Mouse (Mus musculus) spleen, adult 18-20 months (tissue): ENCODE measurements around the gene Tmem259.

Experiments
- DNase-seq, 2 experiments: peaks; one replicate each; pipeline ENCODE4 v3.0.0; 2022; ENCODE audit warnings: mixed read lengths in 2 of 2

Gene Tmem259

DNA sequence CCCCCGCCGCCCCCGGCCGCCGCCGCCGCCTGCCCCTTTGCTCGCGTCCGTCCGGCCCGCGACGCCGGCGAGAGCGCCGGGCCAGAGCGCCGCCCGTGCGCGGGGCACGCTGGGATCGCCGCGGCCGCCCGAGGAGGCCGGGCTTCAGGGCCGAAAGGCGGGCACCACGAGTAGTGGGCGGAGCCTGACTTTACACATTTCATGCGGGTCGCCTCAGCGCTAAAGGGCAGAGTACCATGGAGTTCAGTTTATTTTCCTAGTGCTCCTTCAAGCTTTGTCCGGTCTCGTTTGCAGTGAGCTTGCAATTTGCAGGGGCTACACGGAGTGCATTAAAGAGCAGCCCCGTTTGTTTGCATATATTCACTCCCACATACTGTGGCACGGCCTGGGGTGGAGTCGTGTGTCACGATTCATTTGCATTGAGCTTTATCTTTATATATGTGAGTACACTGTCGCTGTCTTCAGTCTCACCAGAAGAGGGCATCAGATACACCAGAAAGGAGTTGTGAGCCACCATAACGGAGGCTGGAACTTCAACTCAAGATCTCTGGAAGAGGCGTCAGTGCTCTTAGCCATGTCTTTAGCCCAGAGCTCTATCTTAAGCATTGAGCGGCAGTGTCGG is at the start of gene Tmem259:
TSS of gene Tmem259 (minus strand) at position 136 of the 622 bp plus-strand sequence.
- DNase-seq: peak; percentile 80 to 87

DNA sequence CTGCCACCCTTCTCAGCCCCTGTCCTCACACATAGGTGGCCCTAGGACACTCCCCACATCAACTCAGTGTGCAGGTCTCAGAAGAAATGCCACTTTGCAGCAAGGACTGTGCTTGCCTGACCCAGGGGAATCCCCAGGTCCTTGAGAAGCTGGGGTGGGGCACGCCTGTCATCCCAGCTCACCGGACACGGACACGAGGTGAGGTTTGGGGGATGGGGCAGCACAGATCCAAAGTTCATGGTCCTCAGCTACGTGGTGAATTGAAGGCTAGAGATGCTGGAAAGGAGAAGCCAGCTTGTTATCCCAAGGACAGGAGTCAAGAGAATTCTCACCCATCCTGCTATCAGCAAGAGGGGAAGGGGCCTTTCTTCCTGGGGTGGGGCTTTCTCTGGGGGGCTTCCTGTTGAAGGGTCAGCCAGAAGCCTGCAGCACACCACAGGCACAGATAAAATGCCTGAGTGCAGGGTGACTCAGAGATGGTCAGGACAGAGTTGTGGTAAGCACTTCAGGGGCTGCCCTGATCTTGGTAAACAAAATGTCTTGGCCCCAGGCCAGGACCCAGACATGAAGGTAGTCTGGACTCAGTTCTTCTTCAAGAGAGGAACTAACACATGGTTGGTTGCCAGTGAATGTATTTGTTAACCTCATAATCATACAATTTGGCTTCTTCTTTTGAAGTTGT is 48.8 kb upstream of the Tmem259 start:
- DNase-seq: peak; percentile 77 to 83

DNA sequence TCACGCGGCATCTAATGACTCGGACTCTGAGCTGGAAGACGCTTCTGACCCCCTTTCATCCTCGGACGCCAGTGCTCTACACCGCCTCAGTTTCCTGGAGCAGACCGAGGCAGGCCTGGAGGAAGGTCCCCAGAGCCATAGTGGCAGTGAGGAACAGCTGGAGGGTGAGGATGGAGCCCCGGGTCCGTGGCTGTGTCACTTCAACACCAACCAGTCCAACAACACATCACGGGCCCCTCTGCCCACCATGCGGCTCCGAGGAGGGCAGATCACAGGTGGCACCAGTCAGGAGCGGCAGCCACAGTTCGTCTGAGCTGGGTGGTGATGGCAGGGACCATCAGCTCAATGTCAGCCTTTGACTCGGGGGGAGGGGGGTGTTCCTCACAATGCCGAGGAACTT is 46.6 kb upstream of the Tmem259 start:
- DNase-seq: no peak

DNA sequence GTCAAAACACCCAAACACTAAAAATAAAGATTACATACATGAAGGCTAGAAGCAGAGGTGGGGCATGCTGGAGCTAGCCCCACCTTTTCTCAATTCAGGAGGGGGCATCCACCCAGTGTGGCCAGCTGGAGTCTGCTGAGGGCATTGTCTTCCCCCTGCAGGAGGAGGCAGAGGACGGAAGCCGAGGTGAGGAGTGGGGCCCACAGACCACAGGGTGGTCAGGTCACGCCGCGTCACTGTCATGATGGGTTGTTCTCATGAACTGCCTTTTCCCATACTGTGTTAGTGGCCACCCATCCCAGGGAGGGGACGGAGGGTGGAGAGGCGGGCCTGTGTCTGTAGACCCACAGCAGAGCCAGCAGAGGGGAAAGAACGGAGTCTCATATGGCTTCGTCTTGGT is 46.1 kb upstream of the Tmem259 start:
- DNase-seq: no peak

DNA sequence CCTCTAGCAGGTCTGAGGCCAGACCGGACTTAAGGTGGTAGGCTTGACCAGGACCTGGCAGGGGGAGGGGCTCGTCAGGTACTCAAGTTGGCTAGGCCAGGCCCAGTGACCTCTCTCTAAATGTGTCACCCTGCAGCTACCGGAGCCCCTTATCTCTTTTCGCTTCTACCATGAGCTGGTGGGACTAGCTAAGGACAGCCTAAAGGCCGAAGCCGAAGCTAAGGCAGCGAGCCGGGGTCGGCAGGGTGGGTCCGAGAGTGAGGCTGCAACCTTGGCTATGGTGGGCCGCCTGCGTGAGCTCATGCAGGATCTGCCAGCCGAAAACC is 44.4 kb upstream of the Tmem259 start:
- no peak for DNase-seq

DNA sequence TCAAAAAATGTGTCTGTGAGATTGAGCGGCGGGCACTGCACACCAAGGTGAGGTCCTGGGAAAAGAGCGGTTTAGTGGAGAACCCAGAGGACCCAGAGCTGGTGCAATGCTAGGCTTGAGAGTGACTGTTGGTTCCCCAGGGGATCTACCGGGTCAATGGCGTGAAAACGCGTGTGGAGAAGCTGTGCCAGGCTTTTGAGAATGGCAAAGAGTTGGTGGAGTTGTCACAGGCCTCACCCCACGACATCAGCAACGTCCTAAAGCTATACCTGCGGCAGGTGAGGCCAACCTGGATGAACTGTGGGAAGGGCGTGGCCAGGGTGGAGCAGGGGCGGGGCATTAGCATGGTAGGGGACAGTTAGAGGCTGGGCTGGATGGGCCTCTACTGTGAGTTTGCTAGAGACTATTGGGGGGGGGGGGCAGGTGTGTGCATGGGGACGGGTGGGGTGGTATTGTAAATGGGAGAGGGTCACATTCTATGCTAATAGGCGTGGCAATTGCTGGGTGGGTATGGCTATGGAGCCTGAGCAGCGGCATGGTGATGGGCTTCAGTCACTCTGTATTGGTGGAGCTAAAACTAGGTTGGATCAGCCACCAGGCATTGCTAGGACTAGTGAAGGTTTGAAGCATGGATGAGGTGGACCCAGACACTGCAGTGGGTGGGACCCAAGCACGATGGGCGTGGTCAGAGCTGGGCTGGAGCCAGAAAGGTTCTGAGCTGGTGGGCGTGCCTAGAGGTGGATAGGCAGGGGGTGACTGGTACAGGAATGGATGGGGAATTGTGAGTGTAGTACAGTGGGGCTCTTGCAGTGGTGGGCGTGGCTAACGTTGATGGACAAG is 43.8 kb upstream of the Tmem259 start:
- no peak for DNase-seq

DNA sequence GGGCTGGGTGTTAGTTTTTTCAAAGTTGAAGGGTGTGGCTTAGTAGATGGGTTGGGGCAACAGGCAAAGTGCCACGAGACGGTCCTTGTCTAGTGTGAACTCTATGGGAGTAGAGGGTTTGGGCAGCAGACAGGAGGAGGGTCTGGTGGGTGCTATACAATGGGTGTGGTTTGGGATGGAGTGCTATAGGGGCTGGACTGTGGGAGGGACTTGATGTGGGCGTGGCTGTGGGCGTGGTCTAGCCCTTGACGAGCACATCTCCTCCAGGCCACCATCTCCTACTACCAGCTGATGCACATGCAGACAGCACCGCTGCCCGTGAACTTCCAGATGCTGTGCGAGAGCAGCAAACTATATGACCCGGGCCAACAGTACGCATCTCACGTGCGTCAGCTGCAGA is 41.8 kb upstream of the Tmem259 start:
- peak in 1 of 2 experiments; percentile 48 for DNase-seq

DNA sequence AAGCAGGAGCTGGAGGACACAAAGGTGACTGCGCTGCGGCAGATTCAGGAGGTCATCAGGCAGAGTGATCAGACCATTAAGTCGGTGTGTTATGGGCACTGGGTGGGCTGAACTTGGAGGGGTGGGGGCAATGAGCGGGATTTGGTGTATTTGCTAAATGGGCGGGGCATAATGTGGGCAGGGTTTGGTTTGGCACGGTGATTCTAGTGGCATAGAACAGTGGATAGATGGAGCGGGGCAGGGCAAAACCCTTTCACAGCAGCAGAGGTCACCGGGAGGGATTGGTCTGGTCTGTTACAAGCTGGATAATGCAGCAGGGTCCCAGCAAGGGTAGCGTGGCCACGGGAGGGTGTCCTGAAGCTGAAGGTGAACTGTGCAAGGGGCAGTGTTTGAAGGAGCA is 41.3 kb upstream of the Tmem259 start:
- no peak for DNase-seq

DNA sequence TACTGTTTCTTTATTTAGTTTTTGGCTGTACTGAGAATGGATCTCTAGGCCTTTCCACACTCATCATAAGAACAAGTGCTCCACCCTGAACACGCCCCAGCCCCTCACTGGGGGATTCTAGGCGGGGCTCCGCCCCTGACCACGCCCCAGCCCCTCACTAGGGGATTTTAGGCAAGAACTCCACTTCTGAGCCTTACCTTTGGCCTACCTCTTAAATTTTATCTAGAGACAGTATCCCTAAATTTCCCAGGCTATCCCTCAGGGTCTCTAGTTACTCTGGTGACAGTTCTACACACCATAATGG is 40.9 kb upstream of the Tmem259 start:
- no peak for DNase-seq

DNA sequence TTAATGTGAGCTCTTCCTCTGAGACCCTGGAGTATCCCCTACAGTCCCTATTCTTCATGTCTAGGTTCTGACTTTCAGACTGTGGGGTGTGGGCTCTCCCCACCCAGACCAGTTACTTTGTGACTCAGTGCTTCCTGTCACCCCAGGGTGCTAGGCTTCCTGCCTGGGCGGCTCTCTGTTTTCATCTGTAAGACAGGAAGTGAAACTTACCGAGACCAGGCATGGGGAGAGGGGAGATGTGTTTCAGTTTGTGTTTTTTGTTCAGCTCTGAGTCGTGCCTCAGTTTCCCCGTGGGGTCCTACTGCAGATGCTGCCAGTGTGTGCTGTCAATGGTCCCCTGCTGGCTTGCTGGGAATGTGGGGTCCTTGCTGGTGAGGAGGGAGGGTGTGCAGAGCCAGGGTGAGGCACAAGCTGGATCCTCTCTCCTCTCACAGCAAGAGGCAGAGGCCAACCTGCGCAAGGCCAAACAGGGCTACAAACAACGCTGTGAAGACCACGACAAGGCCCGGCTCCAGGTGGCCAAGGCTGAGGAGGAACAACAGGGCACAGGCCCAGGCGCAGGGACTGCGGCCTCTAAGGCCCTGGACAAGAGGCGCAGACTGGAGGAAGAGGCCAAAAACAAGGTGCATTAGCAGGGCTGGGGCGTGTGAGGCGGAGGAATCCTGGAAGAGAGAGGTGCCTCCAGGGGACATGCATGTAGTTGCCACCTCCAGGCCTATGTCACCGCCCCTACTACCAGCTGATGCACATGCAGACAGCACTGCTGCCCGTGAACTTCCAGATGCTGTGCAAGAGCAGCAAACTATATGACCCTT is 40.3 kb upstream of the Tmem259 start:
- peak; percentile 62 to 71 for DNase-seq

DNA sequence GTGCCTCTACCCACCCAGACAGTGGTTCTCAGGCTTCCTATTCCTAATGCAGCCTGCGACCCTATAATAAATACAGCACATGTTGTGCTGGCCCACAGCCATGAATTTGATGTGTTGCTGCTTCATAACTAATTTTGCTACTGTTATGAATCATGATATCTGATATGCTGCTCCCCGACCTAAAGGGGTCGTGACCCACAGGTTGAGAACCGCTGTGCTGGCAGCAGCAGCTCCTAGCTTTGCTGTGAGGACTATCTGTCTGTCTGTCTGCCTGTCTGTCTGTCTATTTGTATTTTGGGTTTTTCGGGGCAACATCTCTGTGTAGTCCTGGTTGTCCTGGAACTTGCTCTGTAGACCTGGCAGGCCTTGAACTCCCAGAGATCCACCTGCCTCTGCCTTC is 39.6 kb upstream of the Tmem259 start:
- DNase-seq: no peak

DNA sequence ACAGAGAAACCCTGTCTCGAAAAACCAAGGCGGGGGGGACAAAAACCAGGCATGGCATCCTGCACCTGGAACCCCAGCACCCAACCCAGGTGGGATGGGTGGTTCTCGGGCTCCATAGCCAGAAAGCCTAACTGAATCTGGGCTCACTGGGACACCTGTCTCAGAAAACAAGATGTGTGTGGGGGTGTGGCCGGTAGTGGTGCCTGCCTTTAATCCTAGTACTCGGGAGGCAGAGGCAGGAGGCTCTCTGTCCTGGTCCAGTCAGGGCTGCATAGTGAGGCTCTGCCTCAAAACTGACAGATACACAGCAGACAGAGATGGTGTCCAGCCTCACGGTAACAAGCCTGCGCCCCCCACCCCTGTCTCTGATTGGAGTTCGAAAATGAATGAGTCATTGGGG is 38.7 kb upstream of the Tmem259 start:
- no peak for DNase-seq

DNA sequence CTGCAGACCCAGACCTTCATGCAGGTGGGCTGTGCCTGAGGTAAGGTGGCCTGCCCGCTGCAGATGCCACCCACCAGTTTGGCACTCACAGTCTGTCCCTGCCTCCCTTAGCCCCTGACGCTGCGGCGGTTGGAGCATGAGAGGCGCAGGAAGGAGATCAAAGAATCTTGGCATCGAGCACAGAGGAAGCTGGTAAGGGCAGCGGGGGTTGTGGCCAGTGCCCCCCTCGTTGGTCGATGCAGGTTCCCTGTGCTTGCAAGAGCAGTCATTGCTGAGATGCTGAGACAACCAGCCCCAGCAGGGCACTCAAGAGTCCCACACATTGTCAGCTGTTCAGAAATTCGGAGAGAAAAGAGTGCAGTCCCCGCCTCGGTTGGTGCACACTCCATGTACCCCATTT is 38.0 kb upstream of the Tmem259 start:
- DNase-seq: no peak

DNA sequence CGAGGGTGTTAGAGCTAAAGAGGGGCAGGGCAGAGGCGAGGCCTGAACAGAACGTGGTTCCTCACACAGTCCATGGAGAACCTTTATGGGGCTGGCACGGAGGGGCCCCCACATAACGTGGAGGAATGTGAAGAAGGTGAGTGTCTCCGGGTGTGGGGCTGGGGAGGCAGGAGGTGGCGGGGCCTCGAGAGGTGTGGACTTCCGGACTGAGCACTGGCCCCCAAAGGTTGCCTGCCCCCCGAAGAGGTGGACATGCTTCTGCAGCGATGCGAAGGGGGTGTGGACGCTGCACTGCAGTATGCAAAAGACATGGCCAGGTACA is 37.2 kb upstream of the Tmem259 start:
- no peak for DNase-seq

DNA sequence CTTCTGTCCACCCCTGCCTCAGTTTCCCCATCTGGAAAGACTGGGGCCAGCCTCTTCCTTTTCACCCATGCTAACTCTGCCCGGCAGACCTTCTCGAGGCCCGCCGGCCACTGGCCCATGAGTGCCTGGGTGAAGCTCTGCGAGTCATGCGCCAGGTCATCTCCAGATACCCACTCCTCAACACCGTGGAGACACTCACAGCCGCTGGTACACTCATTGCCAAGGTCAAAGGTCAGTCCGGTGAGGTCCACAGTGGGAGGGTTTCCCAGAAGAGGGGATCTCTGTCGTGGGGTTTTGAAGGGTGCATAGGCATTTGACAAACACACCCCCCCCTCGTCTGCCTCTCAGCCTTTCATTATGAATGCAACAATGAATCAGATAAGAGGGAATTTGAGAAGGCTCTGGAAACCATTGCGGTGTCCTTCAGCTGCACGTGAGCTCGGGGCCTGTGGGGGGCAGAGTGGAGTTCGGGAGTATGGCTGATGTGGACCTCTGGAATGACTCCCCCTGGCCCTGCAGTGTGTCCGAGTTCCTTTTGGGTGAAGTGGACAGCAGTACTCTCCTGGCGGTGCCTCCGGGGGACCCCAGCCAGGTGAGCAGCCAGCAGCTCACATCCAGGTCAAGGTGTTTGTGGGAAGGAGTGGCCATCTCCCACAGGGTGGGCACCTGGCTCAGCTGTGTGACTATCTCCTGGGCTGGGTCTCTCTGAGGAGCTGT is 36.6 kb upstream of the Tmem259 start:
- DNase-seq: no peak

DNA sequence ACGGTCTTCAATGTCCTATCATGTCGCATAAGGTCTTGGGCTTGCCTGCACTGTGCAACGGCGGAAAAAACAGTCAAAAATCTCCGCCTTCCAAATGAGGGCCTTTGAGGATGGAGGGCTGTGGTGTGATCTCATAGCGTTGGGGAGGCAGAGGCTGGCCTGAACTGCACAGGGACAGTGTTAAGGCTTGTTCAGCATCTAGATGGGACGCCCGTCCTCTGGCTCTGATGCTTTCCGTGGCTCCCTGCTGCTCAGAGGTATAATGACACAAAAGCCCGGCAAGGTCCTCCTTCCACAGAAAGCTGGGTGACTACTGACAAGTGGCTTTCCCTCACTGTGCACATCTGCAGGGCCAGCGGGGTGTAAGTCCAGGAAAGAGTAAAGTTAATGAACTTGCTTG is 36.1 kb upstream of the Tmem259 start:
- DNase-seq: no peak

DNA sequence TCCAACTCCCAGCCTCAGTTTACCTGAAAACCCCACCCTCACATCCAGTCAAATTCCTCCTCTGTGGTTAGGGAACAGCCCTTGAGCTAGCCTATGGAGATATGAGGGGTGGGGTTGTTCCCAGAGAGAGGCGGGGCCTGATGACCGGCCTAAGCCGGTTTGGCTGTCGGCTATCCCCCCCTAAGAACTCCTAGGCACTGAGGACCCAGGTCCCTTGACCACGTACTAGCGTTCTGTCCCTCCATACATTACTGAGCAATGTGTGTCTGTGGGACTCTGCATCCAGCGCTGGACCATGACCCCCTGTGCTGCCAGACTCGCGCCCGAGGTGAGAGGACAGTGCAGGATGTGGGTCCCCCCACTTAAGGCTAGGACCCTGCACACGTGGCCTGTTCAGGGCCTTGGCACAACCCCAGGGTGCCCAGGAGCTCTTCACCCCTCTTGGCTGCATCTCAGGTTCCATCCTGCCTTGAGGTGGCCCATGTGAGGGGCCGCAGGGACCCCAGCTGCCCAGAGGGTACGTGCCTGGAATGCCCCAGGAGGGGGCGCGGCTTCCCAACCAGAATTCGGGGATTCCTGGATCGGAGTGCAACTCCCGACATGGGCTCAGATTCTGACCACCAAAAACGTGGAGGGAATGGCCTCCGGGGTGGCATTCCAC is 35.5 kb upstream of the Tmem259 start:
- no peak for DNase-seq

DNA sequence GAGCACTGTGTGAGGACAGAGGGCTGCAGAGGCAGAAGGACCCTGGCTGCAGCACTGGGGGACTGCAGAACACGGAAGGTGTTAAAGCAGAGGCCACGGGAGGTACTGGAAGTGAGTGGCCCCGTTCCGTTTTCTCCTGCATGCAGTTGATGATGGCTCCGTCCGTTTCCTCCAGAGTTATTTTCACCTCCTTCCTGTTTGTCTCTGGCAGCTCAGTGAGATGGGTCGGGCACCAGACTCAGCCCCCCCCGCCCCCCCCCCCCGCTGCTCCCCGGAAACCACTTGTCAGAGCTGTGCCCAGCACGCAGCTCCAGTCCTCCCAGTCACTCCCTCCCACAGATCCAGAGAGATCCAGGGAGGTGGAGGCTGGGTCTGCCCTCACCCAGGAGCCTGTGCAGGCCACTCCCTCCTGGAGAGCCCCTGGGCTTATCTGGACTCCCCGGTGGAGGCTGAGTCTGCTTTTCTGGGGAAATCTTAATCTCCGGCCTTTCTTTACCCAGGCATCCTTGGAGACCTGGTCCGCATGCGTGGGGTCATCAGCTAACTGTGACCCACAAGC is 34.7 kb upstream of the Tmem259 start:
- DNase-seq: peak; percentile 60 to 63

DNA sequence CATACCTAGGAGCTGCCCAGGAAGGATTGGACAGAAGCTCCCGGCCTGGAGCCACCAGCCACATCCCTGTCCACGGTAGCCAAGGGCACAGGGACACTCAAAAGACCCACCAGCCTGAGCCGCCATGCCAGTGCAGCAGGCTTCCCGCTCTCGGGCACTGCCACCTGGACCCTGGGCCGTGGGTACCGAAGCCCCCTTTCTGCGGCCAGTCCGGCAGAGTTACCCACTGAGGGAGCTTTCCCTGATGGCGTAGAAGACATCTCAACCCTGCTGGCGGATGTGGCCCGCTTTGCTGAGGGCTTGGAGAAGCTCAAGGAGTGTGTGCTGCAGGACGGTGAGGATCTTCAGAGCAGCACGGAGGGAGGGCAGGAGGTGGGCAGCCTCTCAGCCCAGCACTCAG is 33.6 kb upstream of the Tmem259 start:
- no peak for DNase-seq

DNA sequence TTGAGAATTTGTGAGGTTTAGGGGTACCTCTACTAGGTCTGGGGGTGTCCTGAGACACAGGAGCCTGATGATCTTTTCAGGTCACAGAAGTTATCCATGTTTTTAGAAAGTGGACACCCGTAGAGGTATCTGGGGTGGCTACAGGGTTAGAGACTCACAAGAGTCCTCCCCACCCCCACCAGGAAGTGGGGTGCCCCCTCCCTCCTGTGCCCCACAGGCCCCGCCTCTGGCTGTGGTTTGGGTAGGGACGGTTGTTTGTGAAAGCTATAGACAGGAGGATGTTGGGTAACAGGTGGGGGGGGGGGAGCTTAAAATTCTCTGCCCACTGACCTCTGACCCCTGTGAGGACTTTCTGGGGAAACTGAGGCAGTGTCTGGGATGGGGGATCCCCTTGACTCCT is 33.2 kb upstream of the Tmem259 start:
- peak; percentile 89 to 94 for DNase-seq

DNA sequence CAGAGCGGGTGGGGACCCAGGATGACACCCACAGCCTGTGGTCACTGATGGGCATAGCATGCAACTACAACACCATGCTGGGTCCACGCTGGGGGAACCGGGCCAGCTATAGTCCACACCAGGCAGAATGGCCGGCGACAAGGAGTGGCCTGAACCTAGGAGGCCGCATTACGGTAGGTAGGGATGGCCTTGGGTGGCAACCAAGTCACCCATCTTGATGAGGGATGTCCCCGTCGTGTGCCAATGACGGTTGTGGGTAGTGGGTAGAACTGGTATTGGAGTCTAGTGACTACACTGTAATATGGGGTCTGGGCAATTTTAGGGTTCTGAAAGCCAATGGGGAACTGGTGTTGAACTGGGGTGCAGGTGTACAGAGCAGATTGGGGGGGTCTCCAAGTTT is 32.8 kb upstream of the Tmem259 start:
- peak in 1 of 2 experiments; percentile 39 for DNase-seq

DNA sequence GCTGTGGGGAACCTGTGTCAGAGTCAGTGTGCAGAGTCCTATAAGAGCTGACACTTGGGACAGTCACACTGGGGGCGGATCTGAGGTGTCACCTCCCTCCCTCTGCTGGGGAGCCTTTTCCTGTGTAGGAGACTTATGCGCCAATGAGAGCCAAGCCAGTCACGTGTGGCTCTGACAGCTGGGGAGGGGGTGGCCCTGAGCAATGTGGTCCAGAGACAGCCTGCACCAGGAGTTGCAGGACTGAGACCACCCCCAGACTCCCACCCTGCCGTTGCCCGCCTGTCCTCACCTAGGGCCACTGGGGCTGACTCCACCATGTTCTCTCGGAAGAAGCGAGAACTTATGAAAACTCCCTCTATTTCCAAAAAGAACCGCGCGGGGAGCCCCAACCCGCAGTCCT is 32.4 kb upstream of the Tmem259 start, which contains the start of gene Arhgap45:
TSS of gene Arhgap45 (plus strand) at position 143 of the 400 bp plus-strand sequence.
- peak; percentile 72 to 81 for DNase-seq
